Mouse (Mus musculus) bone marrow, adult 2 months (tissue): ENCODE data around the gene Kat14.

Experiments
- CTCF ChIP-seq: fragments of 200-500 bp; IDR thresholded peaks from 2 replicates; pipeline ENCODE4 v1.5.1; 2011; ENCODE audit warnings: low read length, control low read depth; ENCODE audit not compliant: control insufficient read depth, insufficient read depth
- POLR2A ChIP-seq: fragments of 200-500 bp; IDR thresholded peaks from 2 replicates; pipeline ENCODE4 v1.6.1; 2011; ENCODE audit warnings: low read depth, mild to moderate bottlenecking, control low read depth, low read length, borderline replicate concordance; ENCODE audit not compliant: control insufficient read depth

DNA sequence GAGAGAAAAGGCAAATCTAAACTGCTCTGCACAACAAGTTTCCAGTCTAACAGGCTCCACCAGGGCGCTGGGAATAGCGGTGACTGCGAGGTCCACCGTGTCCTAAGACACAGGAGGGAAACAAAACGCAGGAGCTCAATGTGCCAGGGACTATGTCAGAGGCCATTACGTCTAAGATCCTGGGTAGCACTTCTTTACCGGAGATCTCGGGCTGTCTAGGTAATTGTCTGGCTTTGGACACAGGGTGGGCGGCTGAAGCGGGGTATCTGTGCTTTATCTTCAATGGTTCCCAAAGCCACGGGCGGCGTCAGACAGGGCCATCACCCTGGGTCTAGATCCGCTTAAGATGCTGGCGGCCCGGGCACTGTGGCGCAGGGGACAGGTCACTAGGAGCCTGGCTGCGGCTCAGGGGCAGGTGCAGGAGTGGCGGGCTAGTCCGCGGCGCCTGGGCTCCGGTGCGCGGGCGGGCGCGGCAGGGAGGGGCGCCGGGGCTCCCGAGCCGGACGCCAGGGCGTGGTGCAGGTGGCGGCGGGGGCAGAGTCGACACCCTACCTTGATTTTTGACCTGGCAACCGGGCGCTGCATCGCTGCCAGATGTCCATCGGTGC, 38.3 kb upstream of the Kat14 start:
- TF ChIP-seq CTCF (no peak), POLR2A (no peak)
